Mouse (Mus musculus): ENCODE results near the gene Nacc1. TPM values are rescaled to one million over a fixed set of nuclear protein-coding genes. Genes with fewer than 3 reads are reported as not detected.
"Not testable (repeated sequence)": the region's sequence is repeated elsewhere in the genome, so short reads cannot be mapped to it uniquely, and the experiment has no call there.

Gene Nacc1
- total RNA-seq, 2 experiments from 2014 or later, result 71.3 to 77.8 TPM

GRCm38 (mm10) chr8:84700526-84700925, 12.9 kb upstream of the Nacc1 start:
- no peak for DNase-seq (ENCODE audit: low spot score in 2 of 2)

DNA sequence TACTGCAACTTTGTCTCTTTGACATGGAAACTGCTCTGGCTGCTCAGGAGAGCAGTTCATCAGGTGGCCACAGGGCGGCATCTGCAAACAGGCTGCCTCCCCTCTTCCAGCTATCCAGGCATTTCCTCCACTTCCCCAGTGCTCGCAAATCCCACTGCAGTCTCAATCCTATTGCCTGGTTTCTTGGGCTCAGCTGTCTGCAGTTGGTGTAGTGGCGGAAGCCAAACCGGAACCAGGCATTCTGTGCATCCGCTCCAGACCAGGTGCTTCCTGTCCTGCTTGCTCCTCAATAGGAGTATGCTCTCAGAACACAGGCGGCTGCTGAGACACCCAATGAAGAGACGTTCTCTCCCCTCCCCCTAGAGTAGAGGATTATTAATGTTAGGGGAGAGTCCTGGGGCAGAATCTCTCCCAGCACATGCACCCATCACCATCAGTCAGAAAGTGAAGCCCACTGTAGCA, 12.2 kb upstream of the Nacc1 start:
- no peak for DNase-seq (ENCODE audit: low spot score in 2 of 2)

DNA sequence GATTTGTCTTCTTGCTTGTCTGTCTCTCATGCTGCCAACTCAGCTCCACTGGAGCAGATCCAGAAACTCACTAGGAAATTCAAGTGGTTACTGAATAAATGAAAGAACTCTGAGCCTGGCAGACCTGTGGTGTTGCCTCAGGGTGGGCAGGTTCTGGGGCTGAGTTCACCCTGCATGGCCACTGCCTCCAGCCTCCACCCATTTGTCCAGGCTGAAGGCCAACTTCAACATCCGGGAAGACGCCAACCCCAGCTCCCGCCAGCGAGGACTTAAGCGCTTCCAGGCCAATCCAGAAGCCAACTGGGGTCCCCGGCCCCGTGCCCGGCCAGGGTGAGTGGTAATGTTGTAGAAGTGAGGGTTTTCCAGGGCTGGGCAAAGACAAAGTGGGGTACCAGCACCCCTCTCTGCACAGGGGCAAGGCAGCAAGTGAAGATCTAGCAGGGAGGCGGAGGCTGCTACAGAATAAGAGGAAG, 11.3 kb upstream of the Nacc1 start:
- DNase-seq (ENCODE audit: low spot score in 2 of 2), result no peak

- DNase-seq (ENCODE audit: low spot score in 2 of 2), result no peak
Measured at GRCm38 (mm10) chr8:84698288-84698687, 10.6 kb upstream of the Nacc1 start.

DNA sequence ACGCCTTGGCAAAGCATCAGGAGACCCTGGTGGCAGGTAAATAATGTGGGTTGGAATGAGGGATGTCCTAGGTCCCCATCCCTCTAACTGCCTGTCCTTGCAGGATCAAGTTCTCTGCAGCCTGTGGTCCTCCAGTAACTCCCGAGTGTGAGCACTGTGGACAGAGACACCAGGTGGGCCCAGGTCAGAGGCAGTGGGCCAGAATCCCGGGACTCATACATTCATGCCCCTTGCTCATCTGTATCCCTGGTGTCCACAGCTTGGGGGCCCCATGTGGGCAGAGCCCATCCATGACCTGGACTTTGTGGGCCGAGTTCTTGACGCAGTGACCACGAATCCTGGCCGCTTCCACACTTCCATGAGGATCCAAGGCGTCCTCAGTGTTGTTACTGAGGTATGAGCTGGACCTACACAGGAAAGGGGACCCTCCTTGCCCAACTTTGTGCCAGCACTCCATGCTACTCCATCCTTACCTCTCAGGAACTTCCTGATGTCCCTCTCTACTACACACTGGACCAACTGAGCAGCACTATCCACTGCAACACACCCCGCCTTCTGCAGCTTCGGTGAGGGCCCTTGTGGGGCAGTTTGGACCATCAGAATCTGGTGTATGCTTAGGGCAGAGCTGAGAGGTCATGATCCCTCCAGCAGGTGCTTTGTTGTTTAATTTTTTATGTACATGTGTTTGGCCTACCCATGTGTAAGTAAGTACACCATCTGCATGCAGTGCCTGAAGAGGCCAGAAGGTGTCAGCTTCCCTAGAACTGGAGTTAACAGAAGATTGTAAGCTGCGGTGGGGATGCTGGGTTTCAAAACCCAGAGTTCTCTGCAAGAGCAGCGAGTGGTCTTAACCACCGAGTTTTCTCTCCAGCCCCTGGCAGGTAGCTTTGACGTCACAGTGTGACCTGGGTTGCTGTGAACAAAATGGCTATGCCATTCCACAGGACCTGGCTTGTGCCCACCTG, 9.8 kb upstream of the Nacc1 start:
- DNase-seq (ENCODE audit: low spot score in 2 of 2), result no peak

GRCm38 (mm10) chr8:84695140-84695539, 7.5 kb upstream of the Nacc1 start:
- DNase-seq (ENCODE audit: low spot score in 2 of 2), result no peak

DNA sequence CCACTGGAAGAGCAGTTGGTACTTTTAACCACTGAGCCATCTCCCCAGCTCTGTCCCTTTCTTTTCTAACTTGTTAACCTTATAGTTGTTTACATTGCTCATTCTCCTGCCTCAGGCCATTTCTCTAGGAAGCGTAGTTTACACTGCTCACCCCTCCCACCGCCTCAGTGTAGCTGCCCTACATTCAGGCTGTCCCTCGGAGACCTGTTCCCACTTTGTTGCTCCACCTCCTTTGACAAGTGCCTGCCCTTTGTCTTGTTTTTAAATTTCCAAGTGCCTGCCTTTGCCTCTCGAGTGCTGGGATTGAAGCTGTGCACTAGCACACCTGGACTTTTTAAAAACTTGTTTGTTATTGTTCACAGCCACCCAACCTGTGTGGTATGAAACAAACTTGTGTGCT, 5.7 kb upstream of the Nacc1 start:
- DNase-seq (ENCODE audit: low spot score in 2 of 2), result no peak

- DNase-seq (ENCODE audit: low spot score in 2 of 2), result peak; percentile 85 to 92
Measured at GRCm38 (mm10) chr8:84689091-84689915, 1.6 kb upstream of the Nacc1 start.

- DNase-seq (ENCODE audit: low spot score in 2 of 2), result no peak
Measured at GRCm38 (mm10) chr8:84687003-84687704, 508 bp downstream of the Nacc1 start.

DNA sequence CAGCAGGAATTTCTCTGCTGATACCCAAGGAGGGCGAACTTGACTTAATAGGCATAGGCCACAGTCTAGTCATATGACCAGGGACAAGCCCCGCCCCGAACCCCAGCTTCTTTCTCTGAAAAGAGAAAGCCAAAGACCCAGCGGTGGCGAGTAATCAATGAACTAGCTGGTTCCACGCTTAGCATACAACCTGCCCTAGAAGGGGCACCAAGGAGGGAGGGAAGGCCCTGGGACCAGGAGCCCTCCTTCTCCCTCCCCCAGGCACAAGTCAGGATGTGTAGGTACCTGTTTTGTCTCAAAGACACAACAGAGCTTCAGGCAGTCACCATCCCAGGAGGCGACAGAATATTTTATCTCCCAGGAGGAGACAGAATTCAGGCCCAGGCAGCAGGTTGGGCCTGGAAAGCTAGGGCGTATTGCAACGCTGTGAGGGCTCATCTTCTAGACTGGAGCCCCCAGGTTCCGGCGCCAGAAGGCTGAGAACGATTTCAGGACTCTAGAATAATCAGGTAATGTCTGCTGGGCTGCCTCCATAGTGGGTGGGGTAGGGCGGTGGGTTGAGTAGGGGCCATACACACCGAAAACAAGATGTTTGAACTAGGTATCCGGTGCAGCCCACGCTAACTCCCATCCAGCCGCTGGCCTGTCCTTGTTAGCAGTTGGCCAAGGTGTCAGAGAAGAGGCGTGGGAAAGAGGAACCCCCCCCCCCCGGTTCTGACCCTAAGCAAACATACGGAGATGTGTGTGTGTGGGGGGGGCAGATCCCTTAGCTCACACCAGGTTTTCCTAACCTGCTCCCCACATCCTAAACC, 1.3 kb downstream of the Nacc1 start, which contains the start of gene Trmt1:
Gene Trmt1, plus strand, starts transcription at position 117 of the 812 bp plus-strand sequence.
- DNase-seq (ENCODE audit: low spot score in 2 of 2), result peak in 1 of 2 experiments; percentile 35

- DNase-seq (ENCODE audit: low spot score in 2 of 2), result no peak
Measured at GRCm38 (mm10) chr8:84684537-84684936, 3.1 kb downstream of the Nacc1 start.

DNA sequence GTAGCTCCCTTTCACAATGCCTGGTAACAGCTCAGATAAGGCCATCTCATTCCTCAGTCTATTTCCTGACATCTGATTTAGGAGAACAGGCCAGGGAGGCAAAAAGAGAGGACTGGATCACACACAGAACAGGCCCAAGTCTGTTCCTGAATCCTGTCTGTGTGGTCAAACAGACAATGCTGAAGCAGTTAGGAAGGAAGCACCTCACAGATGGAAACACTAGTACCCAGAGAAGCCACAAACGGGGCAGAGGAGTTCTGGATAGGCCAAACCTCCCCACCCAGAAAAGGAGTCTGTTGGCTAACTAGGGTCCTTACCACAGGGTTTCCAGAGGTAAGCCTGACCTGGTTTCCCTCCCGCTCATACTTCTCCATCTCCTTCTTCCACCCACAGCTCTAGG, 5.4 kb downstream of the Nacc1 start:
- no peak for DNase-seq (ENCODE audit: low spot score in 2 of 2)

- DNase-seq (ENCODE audit: low spot score in 2 of 2), result no peak
Measured at GRCm38 (mm10) chr8:84681476-84681875, 6.2 kb downstream of the Nacc1 start.

DNA sequence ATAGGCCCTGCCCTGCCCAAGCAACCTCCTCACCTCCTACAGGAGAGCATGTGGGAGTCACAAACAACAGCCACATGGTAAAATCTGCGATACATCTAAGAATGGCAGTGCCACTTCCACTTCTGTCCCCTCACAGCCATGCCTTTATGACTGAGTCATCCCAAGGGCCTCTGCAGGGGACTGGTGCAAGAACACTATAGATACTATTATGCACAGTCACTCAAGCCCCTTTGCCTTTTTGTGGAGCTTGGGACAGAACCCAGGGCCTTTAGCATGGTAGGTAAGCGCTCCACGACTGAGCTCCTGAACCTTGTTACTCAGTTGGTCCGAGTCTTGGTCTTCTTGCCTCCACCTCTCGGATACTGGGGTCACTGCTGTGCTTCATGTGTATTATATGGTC, 10.4 kb downstream of the Nacc1 start:
- DNase-seq (ENCODE audit: low spot score in 2 of 2), result no peak

DNA sequence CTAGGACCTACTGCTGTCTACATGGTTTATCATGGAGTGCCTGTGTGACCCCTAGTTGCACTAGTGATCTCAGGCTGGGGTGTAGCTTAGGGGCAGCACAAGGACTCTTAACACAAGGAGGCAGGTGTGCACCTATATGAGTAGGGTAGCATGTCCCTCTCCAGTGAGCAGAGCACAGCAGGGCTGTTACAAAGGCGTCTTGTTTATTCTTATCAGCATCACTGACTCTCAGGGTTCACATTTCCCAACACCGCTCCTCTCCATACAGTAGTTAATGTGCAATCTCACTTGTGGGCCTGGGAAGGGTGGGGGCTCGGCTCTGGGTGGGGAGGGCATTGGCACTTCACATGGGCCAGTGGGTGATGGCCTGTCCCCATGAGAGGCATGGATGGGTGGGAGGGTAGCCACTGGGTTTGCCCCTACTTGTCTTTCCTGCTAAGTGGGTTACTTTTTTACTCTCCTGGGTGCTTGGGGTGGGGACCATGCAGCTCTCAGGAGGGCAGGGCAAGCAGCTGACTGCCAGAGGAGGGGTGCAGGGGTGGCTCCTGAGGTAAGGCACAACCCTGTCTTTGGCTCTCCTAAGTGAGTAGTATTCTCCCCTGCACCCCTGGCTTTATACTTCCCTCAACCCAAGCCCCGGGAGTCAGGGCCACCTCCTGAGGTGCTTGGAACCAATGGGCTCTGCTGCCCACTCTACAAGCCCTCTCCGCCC, 17.2 kb downstream of the Nacc1 start:
- not testable (repeated sequence) for DNase-seq (ENCODE audit: low spot score in 2 of 2)

GRCm38 (mm10) chr8:84668731-84669485, 18.8 kb downstream of the Nacc1 start:
- no peak for DNase-seq (ENCODE audit: low spot score in 2 of 2)

DNA sequence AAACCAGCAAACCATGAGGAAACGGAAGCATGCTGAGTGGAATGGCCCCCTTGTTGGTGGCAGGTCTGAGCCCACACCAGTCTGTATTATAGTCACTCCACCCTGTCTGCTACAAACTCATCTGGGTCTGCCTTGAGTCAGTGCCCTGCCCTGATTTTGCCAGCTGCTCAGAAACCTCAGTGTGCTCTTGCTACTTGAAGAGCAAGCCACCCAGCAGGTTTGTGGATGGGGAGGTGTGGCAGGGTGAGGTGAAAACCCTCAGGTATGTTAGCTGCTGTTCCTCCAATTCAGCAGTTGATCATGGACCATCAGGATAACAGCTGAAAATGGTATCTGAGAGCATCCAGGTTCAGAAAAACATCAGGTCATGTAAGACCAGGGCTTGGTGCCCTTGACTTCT, 19.6 kb downstream of the Nacc1 start:
- DNase-seq (ENCODE audit: low spot score in 2 of 2), result no peak

DNA sequence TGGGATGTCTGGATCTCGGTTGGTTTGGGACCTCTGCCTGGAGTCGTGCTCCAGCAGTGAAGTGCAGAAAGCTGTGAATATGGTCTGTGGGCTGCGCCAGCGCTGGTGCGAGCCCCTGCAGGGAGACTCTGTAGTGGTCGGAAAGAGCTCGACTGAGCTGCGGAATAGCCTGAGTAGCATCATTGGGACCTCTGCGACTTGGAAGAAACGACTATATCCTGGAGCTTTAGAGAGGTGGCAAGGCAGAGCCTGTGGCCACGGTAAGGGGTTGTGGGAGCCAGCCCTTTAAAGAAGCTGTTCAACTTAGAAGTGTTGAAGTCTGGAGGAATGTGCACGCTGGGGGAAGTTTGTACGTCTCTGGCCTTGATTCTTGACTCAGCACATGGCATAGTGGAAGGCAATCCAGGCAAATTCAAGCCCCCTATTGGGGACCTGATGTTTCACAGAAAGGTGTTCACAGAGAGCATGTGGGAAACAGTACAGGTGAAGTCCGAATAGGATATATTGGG, 22.2 kb downstream of the Nacc1 start:
- no peak for DNase-seq (ENCODE audit: low spot score in 2 of 2)

Measured in adrenal gland, adult 18-20 months (tissue).